Mouse (Mus musculus): Measurements from ENCODE around the gene Smap2.

The Smap2 gene

GRCm38 (mm10) chr4:120978221-120978620, 38.8 kb downstream of the Smap2 start:
- no peak for DNase-seq (ENCODE audit: low spot score in 2 of 2)

GRCm38 (mm10) chr4:120975428-120975734, 41.7 kb downstream of the Smap2 start:
- DNase-seq (ENCODE audit: low spot score in 2 of 2), result no peak

- no peak for DNase-seq (ENCODE audit: low spot score in 2 of 2)
These were observed 42.2 kb downstream of the Smap2 start for GRCm38 (mm10) chr4:120974711-120975427.

- no peak for DNase-seq (ENCODE audit: low spot score in 2 of 2)
These were observed 45.2 kb downstream of the Smap2 start for GRCm38 (mm10) chr4:120971842-120972241.

GRCm38 (mm10) chr4:120969382-120970146, 47.5 kb downstream of the Smap2 start:
- DNase-seq (ENCODE audit: low spot score in 2 of 2), result peak in 1 of 2 experiments; percentile 67

GRCm38 (mm10) chr4:120968486-120968885, 48.6 kb downstream of the Smap2 start:
- no peak for DNase-seq (ENCODE audit: low spot score in 2 of 2)

GRCm38 (mm10) chr4:120955586-120955985, 61.5 kb downstream of the Smap2 start:
- DNase-seq (ENCODE audit: low spot score in 2 of 2), result no peak

GRCm38 (mm10) chr4:120953667-120954066, 63.4 kb downstream of the Smap2 start:
- DNase-seq (ENCODE audit: low spot score in 2 of 2), result no peak

GRCm38 (mm10) chr4:120953038-120953437, 64.0 kb downstream of the Smap2 start:
- DNase-seq (ENCODE audit: low spot score in 2 of 2), result no peak

- no peak for DNase-seq (ENCODE audit: low spot score in 2 of 2)
These were observed 64.9 kb downstream of the Smap2 start for GRCm38 (mm10) chr4:120952163-120952562.

GRCm38 (mm10) chr4:120951428-120951973, 65.5 kb downstream of the Smap2 start, which contains the start of gene Zfp69:
Gene Zfp69, minus strand, starts transcription at chr4:120951699.
- peak; percentile 92 to 96 for DNase-seq (ENCODE audit: low spot score in 2 of 2)

- no peak for DNase-seq (ENCODE audit: low spot score in 2 of 2)
These were observed 66.2 kb downstream of the Smap2 start for GRCm38 (mm10) chr4:120950763-120951427.

GRCm38 (mm10) chr4:120948938-120949337, 68.1 kb downstream of the Smap2 start:
- no peak for DNase-seq (ENCODE audit: low spot score in 2 of 2)

GRCm38 (mm10) chr4:120935006-120935405, 82.0 kb downstream of the Smap2 start:
- DNase-seq (ENCODE audit: low spot score in 2 of 2), result no peak

- no peak for DNase-seq (ENCODE audit: low spot score in 2 of 2)
These were observed 86.3 kb downstream of the Smap2 start for GRCm38 (mm10) chr4:120930736-120931135.

GRCm38 (mm10) chr4:120928686-120929085, 88.4 kb downstream of the Smap2 start:
- DNase-seq (ENCODE audit: low spot score in 2 of 2), result no peak

- DNase-seq (ENCODE audit: low spot score in 2 of 2), result peak in 1 of 2 experiments; percentile 53
These were observed 91.7 kb downstream of the Smap2 start for GRCm38 (mm10) chr4:120925386-120925785.

GRCm38 (mm10) chr4:120924554-120925299, 92.3 kb downstream of the Smap2 start, which contains the start of gene Exo5:
Gene Exo5, minus strand, starts transcription at chr4:120925017.
- DNase-seq (ENCODE audit: low spot score in 2 of 2), result peak; percentile 88 to 94

GRCm38 (mm10) chr4:120921461-120921860, 95.6 kb downstream of the Smap2 start:
- no peak for DNase-seq (ENCODE audit: low spot score in 2 of 2)

Data from spleen, postnatal 4 days (tissue).